Mouse (Mus musculus): ENCODE measurements around the gene Zfp334.

- no peak for TF ChIP-seq GATA1 (IDR thresholded peaks at IDR 0.05; ENCODE audit: borderline replicate concordance, low read length)
- no peak for TF ChIP-seq FLI1 (IDR thresholded peaks at IDR 0.05; ENCODE audit: low read length)
Measured at GRCm38 (mm10) chr2:165332610-165333210, 55.3 kb downstream of the Zfp334 start.

Data from megakaryocyte, embryonic 14.5 days (primary cell).